Mouse (Mus musculus): Measurements from ENCODE around the gene Arhgap17.

Arhgap17 gene

DNA sequence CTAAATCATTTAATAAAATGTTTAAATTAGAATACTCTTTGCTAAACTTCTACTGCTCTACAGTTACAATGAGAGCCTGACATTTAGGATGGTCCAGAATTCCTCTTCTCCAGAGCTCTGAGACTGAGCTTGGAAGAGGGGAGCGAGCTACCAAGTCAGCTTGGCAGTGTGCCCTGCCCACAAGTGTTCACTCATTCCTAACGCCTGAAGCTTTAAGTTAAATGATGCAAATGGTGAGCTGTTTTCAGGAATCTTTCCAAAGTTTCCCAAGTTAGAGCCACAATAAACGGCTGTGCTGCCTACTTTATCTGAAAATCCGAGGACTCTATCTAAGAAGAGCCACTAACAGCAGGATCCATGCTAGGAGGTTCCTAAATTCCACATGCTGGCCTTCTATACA, 85.9 kb downstream of the Arhgap17 start:
- DNase-seq (ENCODE audit: low spot score in 2 of 2): no peak

DNA sequence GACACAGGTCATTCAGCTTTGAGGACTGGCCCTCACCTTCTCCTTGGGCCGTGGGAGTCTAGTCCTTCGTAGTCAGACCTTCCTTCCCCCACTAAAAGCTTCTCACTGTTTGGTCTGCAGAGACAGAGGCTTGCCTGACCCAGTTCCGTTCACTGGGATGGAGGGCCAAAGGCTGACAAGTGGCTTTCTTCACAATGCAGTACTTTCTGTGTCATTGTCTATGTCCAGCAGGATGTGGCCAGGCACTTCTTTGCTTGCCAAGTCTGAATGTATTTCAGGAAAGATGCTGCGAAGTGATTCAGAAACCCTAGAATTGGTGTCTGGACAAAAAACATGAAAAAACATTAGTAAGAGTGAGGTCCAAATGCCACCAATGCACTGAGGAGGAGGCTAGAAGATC, 89.9 kb downstream of the Arhgap17 start:
- DNase-seq (ENCODE audit: low spot score in 2 of 2): no peak

DNA sequence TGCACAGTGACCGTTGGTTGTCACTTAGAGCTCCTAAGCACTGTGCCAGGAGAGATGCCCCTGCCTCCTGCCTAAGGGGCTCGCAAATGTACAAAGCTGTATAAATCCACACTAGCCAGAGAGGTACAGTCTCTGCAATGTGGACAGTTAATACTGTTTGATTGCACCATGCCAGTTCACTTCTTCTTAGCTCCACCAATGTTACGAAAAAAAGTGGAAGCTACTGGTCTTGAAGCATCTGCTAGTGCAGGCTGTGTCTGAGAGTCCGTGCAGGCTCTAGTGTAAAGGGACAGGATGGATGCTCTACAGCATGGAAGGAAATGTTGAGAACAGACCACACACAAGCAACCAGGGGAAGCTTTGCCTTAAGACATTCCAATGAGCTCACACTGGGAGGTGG, 93.1 kb downstream of the Arhgap17 start:
- no peak for DNase-seq (ENCODE audit: low spot score in 2 of 2)

- no peak for DNase-seq (ENCODE audit: low spot score in 2 of 2)
Measured at GRCm38 (mm10) chr7:123273056-123273455, 96.7 kb downstream of the Arhgap17 start.

DNA sequence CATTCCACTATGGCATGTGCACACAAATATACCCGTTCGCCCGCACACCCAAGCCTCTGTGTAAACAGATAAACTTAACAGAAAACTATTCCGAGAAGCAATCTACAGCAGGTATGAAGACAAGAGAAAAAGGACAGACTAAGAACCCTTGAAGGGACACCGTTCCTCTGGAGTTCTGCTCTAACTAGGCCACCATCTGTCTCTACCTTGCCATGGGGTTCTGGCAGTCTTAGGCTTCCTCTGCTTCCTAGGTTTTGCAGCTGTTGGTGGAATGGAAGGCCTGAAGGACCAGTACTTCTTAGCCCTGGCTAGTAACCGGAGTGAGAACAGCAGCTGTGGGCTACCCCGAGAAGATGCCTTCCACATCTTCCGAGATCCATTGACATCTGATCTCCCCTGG, 111.6 kb downstream of the Arhgap17 start:
- DNase-seq (ENCODE audit: low spot score in 2 of 2): no peak

GRCm38 (mm10) chr7:123254196-123254970, 115.3 kb downstream of the Arhgap17 start:
- DNase-seq (ENCODE audit: low spot score in 2 of 2): no peak

DNA sequence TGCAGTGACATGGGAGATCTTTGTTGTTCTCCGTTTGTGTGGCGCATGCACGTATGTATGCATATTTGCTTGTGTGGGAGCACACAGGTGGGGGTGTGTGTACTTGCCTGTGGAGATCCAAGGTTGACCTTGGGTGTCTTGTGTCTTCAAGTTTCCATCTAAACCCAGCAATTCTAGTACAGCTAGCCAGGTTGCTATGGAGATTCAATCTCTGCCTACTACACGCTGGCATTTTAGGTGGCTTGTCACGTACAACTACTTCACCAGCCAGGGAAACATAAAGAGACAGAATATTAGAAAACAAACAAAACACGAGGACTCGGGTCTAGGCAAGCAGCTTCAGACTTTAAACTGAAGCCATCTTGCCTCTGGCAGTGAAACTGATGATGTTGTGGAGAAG, 116.3 kb downstream of the Arhgap17 start:
- DNase-seq (ENCODE audit: low spot score in 2 of 2): no peak

DNA sequence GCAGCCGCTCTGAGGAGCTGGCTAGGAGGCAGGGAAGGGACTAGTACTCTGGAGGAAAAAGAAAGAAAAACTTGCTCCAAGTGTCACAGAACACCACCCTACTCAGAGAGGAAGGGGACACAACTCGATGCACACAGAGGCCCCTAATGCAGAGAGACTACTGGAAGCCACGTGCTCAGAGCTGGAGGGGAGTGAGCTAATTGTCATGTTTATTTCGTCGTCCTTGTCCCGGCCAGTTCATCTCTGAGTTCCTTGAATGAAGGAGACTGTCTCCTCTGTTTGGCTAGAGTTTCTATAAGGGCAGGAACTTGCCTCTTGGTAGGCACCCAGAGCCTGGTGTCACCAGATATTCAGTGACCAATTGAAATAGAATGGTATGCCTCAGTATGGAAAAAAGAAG, 118.4 kb downstream of the Arhgap17 start:
- no peak for DNase-seq (ENCODE audit: low spot score in 2 of 2)

- DNase-seq (ENCODE audit: low spot score in 2 of 2): no peak
Measured at GRCm38 (mm10) chr7:123248166-123248565, 121.5 kb downstream of the Arhgap17 start.

- no peak for DNase-seq (ENCODE audit: low spot score in 2 of 2)
Measured at GRCm38 (mm10) chr7:123246504-123247084, 123.1 kb downstream of the Arhgap17 start.

GRCm38 (mm10) chr7:123244833-123245232, 124.9 kb downstream of the Arhgap17 start:
- no peak for DNase-seq (ENCODE audit: low spot score in 2 of 2)

DNA sequence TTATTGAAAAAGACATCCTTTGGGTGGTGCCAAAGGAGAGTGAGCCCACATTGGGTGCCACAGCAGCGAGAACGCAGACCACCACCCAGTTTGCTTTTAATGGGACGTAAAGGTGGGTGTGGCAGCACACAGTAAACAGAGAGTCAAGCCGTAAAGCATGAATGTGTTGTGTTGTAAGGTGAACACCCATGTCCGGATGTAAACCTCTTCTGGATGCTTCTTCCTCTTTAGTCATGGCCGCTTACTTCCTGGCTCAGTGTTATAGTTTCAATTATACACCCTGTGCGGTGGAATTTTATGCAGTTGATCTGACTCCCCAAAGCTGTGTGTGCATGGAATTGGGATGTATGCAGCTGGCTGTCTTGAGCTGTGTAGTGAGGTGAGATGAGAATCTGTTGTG, 127.5 kb downstream of the Arhgap17 start:
- DNase-seq (ENCODE audit: low spot score in 2 of 2): no peak

- no peak for DNase-seq (ENCODE audit: low spot score in 2 of 2)
Measured at GRCm38 (mm10) chr7:123240064-123240463, 129.7 kb downstream of the Arhgap17 start.

GRCm38 (mm10) chr7:123238621-123239020, 131.1 kb downstream of the Arhgap17 start:
- DNase-seq (ENCODE audit: low spot score in 2 of 2): no peak

- DNase-seq (ENCODE audit: low spot score in 2 of 2): no peak
Measured at GRCm38 (mm10) chr7:123235449-123235848, 134.3 kb downstream of the Arhgap17 start.
